16 mouse cellular contexts compared by ENCODE assay signal in genomic region chr16:30403528-30403927, GRCm38 (mm10).
"Had no signal": no experiment of that assay in that cellular context is flagged by ENCODE, and none has a peak within 500 bp of the region (broad histone marks: within the 10 kb centered on the region; RNA-seq: fewer than 3 reads in every experiment).

No protein-coding gene starts in this region.

- H3K9ac ChIP-seq: neural tube, embryonic 13.5 days; neural tube, embryonic 15.5 days; stomach, embryonic 15.5 days had no signal

- H3K27me3 ChIP-seq: neural tube, embryonic 13.5 days; neural tube, embryonic 15.5 days; stomach, embryonic 15.5 days had no signal

- H3K9me3 ChIP-seq: neural tube, embryonic 13.5 days; neural tube, embryonic 15.5 days; stomach, embryonic 15.5 days had no signal

- DNase-seq: retina, postnatal 1 day; right cerebral cortex, adult 18-20 months; right cerebral cortex, postnatal 14 days; right cerebral cortex, postnatal 25 days; right cerebral cortex, postnatal 4 days; spleen, adult 18-20 months; thymus, adult 18-20 months; thymus, adult 2 months; thymus, postnatal 14 days; thymus, postnatal 25 days; thymus, postnatal 36 days; thymus, postnatal 4 days had no signal

- H3K4me3 ChIP-seq: neural tube, embryonic 13.5 days; neural tube, embryonic 15.5 days; stomach, embryonic 15.5 days had no signal

- H3K4me1 ChIP-seq: neural tube, embryonic 13.5 days; neural tube, embryonic 15.5 days; stomach, embryonic 15.5 days had no signal

- H3K36me3 ChIP-seq: neural tube, embryonic 13.5 days; neural tube, embryonic 15.5 days; stomach, embryonic 15.5 days had no signal

- H3K4me2 ChIP-seq: neural tube, embryonic 13.5 days; neural tube, embryonic 15.5 days; stomach, embryonic 15.5 days had no signal

- H3K27ac ChIP-seq: neural tube, embryonic 13.5 days; neural tube, embryonic 15.5 days; stomach, embryonic 15.5 days; stomach, postnatal 0 days had no signal
